ENCODE assay signal across 30 mouse cellular contexts in genomic region chr7:128132148-128132547, GRCm38 (mm10). TPM values are rescaled to one million over a fixed set of nuclear protein-coding genes. Genes with fewer than 3 reads are reported as not detected.
DNase-seq lines count a peak whose midpoint lies in the region; ATAC-seq lines count a peak whose summit lies in the region.
"Had no signal": no experiment of that assay in that cellular context is flagged by ENCODE, and none has a peak within 500 bp of the region (broad histone marks: within the 10 kb centered on the region; RNA-seq: fewer than 3 reads in every experiment).

No protein-coding gene starts in this region.

- ATAC-seq in CD4-positive, CD25-positive, alpha-beta regulatory T cell, adult 4 months = no peak
- ATAC-seq: forebrain, embryonic 14.5 days; forebrain, postnatal 0 days; hindbrain, embryonic 16.5 days; inflammation-experienced regulatory T-cells, adult 6 months had no signal

- peak; percentile 35 for DNase-seq in lung, postnatal 36 days
- DNase-seq in lung, postnatal 25 days (ENCODE audit: low spot score) = no peak
- peak; percentile 24 for DNase-seq in CD4-positive helper T cell, adult 2 months (ENCODE audit: low read depth, low spot score)
- peak; percentile 31 for DNase-seq in MEL-GATA-1-ER (ENCODE audit: extremely low read depth, low read depth)
- DNase-seq in induced T-regulatory cell, adult 2 months (ENCODE audit: low read depth) = peak; percentile 19
- no peak for DNase-seq in right cerebral cortex, postnatal 14 days
- DNase-seq in left cerebral cortex, adult 9 months (ENCODE audit: low spot score in 2 of 2) = no peak
- DNase-seq: adrenal gland, adult 2 months; adrenal gland, postnatal 14 days; B cell, adult 2 months; cerebellum, adult 11-12 months; cerebellum, adult 9-10 months; cerebellum, postnatal 14 days; forebrain, postnatal 0 days; gastrocnemius, adult 2 months; gastrocnemius, postnatal 25 days; heart, adult 18-20 months; heart, postnatal 10 days; heart, postnatal 36 days had no signal

RNA-seq across cellular contexts. Expression of gene Itgax, which starts 2.8 kb away (rescaled TPM):
- not detected for polyA plus RNA-seq in CD4-positive, CD25-positive, alpha-beta regulatory T cell, adult 4 months (2017; shearing (Covaris generic))
- polyA plus RNA-seq: embryonic facial prominence, embryonic 12.5 days; forebrain, embryonic 11.5 days; hindbrain, embryonic 10.5 days; hindbrain, embryonic 13.5 days had no signal

RNA-seq across cellular contexts. Expression of gene Itgad, which starts 22.0 kb away (rescaled TPM):
- under 1 TPM in 1 of 2 experiments, not detected in 1; 0.15 TPM for polyA plus RNA-seq in CD4-positive, CD25-positive, alpha-beta regulatory T cell, adult 4 months (2017; shearing (Covaris generic))
- polyA plus RNA-seq: brain, embryonic 14.5 days; embryonic facial prominence, embryonic 12.5 days; embryonic facial prominence, embryonic 15.5 days; forebrain, embryonic 11.5 days; forebrain, embryonic 14.5 days; heart, embryonic 12.5 days; hindbrain, embryonic 10.5 days; hindbrain, embryonic 13.5 days; hindbrain, embryonic 16.5 days had no signal

Comparison
In these comparisons a context has a peak if more than half of its experiments do, and no peak if none do; other contexts are left out.
1. DNase-seq: peak in lung, postnatal 36 days (single experiment), CD4-positive helper T cell, adult 2 months (single experiment), MEL-GATA-1-ER (single experiment) and induced T-regulatory cell, adult 2 months (single experiment); none in lung, postnatal 25 days (single experiment), right cerebral cortex, postnatal 14 days (single experiment) and left cerebral cortex, adult 9 months (0 of 2).